Mouse (Mus musculus) gonadal fat pad, adult 2 months (tissue): ENCODE data around the gene Pdss2. TPM values are rescaled to one million over a fixed set of nuclear protein-coding genes. Genes with fewer than 3 reads are reported as not detected.

Experiments used
- DNase-seq: peaks from one replicate; pipeline ENCODE4 v3.0.0-alpha.2; 2012; ENCODE audit warnings: low read depth
- polyA plus RNA-seq: library from polyadenylated mRNA; depleted of rRNA; stranded (reverse); fragments of >200 nt; gene quantifications from 2 replicates; pipeline ENCODE4 v1.2.3, GENCODE M21; 2012

Gene Pdss2
- polyA plus RNA-seq, 1 experiment = 7.2 TPM

GRCm38 (mm10) chr10:43310781-43311392 is 89.6 kb downstream of the Pdss2 start:
- no peak for DNase-seq

GRCm38 (mm10) chr10:43312211-43312610 is 90.9 kb downstream of the Pdss2 start:
- no peak for DNase-seq

- no peak for DNase-seq
These were observed 91.6 kb downstream of the Pdss2 start for GRCm38 (mm10) chr10:43312658-43313417.

- no peak for DNase-seq
These were observed 93.9 kb downstream of the Pdss2 start for GRCm38 (mm10) chr10:43315228-43315627.

- no peak for DNase-seq
These were observed 96.2 kb downstream of the Pdss2 start for GRCm38 (mm10) chr10:43317327-43317951.

DNA sequence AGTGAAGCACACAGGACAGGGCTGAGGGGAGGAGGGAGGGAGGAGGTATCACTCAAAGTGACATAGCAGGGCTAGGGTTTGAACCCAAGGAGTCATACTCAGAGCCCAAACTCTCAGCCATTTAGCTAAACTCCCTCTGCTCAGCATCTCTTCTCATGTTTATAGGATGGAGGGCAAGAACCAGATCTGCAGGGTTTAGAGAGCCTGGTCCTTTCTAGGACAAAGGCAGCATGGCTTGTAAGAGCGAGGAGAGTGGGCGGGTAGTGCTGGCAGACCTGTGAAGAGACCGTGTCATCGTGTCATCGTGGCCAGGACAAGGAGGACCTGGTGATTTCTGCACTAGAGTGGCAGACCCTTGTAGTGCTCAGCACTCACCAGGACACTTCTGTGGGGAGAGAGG is 99.7 kb downstream of the Pdss2 start:
- peak; percentile 64 for DNase-seq

GRCm38 (mm10) chr10:43322446-43323178 is 101.3 kb downstream of the Pdss2 start:
- no peak for DNase-seq

- no peak for DNase-seq
These were observed 102.1 kb downstream of the Pdss2 start for GRCm38 (mm10) chr10:43323386-43323785.

- no peak for DNase-seq
These were observed 108.5 kb downstream of the Pdss2 start for GRCm38 (mm10) chr10:43329813-43330212.

DNA sequence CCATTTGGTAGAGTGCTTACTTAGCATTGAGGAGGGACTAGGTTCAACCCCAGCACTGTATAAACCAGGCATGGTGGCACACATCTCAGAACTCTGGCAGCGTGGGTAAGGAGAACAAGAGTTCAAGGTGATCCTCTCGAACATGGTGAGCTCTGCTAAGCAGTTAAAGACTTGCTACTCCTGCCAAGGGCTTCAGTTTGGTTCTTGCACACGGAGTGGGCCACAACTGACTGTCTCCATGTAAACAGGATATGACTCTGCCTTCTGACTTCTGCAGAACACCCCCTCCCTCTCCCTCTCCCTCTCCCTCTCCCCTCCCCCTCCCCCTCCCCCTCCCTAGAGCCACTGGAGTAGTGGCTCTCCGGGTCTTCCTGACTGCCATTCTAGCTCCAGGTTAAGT is 109.4 kb downstream of the Pdss2 start:
- DNase-seq = no peak

GRCm38 (mm10) chr10:43331931-43332701 is 110.8 kb downstream of the Pdss2 start:
- DNase-seq = no peak

DNA sequence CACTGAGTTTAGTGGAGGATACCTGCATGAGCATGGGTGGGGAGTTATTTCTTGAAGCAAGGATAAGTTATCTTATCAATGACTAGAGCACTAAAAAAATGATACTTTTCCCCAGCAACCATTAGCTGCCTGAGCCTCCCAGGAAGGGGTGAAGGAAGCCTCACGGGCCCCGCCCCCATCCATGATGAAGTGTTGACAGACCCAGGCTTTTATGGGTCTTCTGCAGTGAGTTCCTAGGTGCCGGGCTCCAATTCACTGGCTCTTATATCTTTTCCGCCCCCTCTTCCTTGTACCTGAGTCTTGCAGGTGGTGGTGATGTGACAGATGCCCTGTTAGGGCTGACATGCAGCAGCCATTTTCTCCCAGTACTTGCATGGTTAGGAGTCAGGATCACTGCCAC is 114.6 kb downstream of the Pdss2 start:
- DNase-seq = no peak

- DNase-seq = peak; percentile 61
These were observed 115.8 kb downstream of the Pdss2 start for GRCm38 (mm10) chr10:43337110-43337509.

DNA sequence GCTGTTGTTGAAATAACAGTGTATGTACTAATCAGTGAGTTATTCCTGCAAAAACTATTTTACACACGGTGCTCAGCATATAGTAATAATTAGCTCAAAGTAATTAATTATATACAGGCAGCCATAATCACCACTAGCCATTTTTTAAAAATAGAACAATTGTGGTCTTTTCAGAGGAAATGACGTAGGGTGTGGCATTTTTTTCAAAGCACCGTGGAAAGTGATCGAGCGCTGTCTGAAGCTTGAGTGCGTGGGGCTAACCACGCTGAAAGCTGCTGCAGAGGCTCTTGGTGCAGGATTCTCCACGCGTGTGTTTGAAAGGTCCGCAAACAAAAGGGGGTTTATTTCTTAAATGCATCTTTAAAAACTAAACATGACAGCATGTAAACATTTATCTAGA is 118.5 kb downstream of the Pdss2 start:
- DNase-seq = no peak

GRCm38 (mm10) chr10:43349718-43350117 is 128.4 kb downstream of the Pdss2 start:
- no peak for DNase-seq

- no peak for DNase-seq
These were observed 136.6 kb downstream of the Pdss2 start for GRCm38 (mm10) chr10:43357884-43358283.

DNA sequence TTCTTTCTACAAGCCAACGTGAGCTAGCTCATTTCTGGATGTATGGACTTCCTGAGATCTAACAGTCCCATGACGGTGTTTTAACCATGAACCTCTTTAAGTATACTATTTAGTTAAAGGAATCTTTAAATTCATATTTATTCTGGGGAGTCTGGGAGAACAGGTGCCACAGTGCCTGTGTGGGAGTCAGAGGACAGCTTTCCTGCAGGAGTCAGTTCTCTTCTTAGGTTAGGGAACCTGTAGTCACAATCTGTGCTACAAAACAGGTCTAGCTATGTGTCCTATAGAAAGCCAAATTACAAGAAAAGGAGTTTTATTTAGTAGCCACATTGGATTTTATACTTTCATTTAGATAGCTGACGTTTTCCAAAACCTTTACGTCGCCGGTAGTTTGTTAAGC is 141.7 kb downstream of the Pdss2 start:
- no peak for DNase-seq

- DNase-seq = no peak
These were observed 142.2 kb downstream of the Pdss2 start for GRCm38 (mm10) chr10:43363431-43363851.

GRCm38 (mm10) chr10:43365909-43366308 is 144.6 kb downstream of the Pdss2 start:
- no peak for DNase-seq

DNA sequence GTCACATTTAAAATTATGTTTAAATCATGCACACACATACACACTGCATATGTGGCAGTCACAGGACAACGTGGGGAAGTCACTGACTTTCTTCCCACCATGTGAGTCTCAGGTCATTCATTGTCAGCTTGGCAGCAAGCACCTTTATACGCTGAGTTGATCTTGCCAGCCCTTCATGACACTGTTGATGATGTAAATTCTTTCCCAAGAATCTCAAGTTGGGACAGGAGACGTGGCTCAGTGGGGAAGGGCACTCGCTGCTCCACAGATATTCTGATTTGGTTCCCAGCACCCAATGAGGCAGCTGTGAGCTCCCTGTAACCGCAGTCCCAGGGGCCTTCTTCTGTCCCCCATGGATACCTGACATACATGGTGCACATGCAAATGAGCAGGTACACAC is 147.3 kb downstream of the Pdss2 start:
- DNase-seq = peak; percentile 60

GRCm38 (mm10) chr10:43372315-43372714 is 151.0 kb downstream of the Pdss2 start:
- DNase-seq = no peak

GRCm38 (mm10) chr10:43373035-43373434 is 151.7 kb downstream of the Pdss2 start:
- no peak for DNase-seq
